Mouse (Mus musculus) mesoderm, embryonic 11.5 days (tissue): ENCODE results near the gene Tmem101.
"Not testable (repeated sequence)": the region's sequence is repeated elsewhere in the genome, so short reads cannot be mapped to it uniquely, and the experiment has no call there.

ENCODE experiments used
- DNase-seq: peaks from one replicate; pipeline ENCODE4 v3.0.0-alpha.2; 2012; ENCODE audit warnings: low read depth, low spot score

The Tmem101 gene

DNA sequence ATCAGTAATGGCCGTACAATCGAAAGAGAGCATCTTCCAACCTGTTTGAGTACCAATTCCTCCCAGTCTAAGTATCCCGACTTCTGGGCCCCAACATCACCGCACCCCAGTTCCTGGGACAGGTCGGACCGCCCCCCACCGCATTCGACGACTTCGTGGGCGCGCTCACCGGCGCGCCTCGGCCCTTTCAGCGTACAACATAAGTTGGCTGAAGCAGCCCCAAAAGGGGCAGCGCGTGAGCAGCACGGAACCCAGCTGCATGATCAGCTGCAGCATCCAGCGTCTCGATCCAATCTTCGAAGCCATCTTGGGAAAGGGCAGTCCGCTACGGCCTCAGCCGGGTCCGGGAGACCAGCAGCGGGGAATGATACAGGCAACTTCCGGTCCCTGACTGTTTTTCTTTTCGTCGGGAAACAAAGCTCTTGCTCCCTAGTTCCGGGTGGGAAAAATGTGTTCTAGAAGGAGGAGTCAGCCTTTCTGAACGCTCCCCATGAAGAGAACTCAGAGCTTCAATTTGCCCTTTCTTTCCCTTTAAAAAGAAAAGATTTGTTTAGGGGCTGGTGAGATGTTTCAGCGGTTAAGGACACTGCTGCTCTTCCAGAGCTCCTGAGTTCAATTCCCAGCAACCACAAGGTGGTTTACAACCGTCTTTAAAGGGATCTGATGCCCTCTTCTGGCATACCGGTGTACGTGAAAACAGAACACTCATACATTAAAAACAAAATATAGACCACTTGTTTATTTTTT is at the start of gene Tmem101:
TSS of gene Tmem101 (minus strand) at position 366 of the 747 bp plus-strand sequence.
- peak; percentile 93 for DNase-seq

DNA sequence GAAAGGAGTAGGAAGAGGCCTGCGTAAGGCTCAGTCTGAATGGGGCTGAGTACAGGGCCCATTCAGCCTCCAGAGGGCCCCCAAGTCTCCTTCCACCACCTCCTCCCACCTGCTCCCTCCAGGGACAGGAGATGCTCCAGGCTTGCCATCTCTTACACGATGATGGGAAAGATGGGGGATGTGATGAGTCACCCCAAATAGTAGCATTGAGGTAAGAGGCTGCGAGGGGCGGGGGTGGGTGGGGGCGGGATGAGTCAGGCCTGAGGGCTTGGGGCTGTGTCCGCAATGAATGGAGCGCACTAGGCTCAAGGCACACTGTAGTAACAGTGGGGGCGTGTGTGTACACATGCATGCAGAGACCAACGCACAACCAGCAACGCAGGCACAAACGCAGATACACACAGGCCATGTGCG is 45.2 kb upstream of the Tmem101 start:
- DNase-seq = no peak

DNA sequence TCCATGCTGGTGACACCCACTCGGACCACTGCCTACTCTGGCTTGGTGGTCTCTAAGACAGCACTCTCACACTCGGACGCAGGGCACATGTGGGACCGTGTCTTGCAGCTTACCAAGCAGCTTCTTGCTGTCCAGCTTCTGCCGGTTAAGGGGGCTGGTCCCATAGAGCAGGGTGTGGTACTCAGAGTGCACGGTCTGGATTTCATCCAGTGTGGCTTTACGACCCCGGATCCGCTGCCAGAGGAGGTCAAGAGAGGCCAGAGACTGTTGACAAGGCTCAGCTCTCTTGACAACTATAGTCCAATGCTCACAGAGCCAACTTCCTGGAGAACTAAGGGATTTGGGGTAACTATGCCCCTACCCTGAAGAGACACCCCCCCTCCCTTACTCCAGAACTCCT is 43.7 kb upstream of the Tmem101 start:
- DNase-seq = no peak

DNA sequence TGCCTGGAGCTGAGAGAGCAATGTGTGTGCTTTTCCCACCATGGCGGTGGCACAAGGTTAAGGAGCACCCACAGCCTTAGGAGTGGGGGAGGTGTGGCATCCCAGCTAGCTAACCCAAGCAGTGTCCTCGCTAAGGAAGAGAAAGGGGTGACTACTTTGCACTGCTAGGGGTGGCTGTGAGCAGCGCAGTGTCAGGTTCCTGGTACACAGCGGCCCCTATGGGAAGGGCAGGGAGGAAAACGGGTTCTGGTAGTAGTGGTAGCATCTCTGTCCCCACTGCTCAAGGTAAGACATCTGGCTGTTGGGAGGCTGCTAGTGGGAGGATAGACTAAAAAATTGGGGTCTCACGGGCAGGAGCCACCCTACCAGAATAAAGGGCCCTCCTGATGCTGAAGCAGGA is 42.0 kb upstream of the Tmem101 start:
- no peak for DNase-seq

DNA sequence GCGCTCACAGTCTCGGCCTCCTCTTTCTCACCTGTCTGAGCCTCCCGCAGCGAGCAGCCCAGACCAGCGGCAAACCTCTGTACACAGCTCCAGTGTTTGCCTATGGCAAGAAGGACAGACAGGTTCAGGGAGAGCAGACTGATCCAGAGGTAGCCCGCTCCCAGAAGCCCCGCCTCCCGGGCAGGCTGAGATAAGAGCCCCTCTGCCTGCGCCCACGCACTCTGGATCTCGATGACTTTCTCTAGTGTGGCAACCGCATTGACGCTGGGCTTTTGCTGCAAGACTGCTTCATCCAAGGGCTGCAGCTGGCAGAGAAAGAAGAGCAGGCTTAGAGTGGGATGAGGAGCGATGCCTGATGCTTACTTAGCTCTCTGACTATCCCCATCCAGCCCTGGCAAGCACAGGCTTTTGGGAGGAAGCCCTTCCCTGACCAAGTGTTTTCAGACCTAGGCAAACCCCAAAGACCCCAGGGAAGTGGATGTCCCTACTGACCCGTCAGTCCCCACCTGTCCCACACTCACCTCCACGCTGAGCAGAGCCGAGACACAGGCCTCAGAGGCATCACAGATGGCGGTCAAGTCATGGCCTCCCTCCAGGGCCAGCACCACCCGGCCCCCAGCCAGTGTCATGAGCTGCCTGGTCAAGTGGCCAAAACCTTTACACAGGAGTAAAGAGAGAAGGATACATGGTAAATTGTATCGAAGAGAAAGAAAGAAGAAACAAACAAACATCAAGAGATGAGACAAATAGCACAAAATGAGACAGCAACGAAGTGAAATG is 40.0 kb upstream of the Tmem101 start:
- DNase-seq = no peak

DNA sequence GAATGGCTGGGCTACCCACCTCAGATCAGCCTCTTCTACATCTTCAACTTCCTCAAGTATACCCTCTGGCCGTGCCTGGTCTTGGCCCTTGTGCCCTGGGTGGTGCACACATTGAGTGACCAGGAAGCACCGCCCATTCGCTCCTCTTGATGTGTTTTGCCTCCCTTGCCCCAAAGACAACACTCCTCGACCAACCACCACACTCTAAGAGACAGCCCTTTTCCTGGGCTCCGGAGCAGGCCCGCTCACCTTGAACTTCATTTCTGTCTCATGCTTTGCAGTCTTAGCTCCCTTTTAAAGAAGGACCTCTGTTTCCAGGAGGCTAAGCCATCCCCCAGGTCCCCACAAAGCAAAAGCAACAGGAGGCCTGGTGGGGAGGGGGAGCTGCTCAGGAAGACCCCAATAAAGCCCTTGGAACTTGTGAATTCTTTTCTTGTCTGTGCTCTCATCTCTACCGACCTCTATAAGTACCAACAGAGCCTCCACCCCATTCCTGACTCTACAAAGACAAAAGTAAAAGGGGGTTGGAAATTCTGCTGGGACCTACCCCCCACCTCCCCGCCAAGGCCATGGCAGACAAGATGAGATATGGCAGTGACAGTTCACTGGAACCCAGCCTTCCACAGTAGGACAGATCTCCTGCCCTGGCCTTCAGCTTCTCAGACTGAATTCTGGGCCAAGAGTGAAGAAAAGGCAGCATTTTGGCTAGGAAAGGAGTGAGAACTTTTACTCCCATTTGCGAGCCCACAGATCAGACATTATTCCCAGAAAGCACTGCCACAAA is 37.6 kb upstream of the Tmem101 start:
- DNase-seq = no peak

DNA sequence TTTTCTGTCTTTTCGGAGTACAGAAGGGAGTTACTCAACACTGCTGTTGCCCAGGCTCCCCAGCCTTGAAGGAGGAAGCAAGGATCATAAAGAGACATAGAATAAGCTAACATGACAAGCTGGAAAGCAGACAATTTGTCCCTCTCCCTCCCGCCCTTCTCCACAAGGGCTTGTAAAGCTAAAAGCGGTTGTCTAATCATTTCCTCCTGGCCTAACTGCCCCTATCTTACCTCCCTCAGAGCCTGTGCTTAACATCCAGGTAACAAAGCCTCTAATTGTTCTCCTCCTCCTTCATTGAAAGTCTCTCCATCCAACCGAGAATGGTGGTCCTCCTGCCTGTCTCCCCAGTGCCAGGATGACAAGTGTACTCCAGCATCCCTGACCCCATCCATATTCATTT is 34.6 kb upstream of the Tmem101 start:
- DNase-seq = no peak

DNA sequence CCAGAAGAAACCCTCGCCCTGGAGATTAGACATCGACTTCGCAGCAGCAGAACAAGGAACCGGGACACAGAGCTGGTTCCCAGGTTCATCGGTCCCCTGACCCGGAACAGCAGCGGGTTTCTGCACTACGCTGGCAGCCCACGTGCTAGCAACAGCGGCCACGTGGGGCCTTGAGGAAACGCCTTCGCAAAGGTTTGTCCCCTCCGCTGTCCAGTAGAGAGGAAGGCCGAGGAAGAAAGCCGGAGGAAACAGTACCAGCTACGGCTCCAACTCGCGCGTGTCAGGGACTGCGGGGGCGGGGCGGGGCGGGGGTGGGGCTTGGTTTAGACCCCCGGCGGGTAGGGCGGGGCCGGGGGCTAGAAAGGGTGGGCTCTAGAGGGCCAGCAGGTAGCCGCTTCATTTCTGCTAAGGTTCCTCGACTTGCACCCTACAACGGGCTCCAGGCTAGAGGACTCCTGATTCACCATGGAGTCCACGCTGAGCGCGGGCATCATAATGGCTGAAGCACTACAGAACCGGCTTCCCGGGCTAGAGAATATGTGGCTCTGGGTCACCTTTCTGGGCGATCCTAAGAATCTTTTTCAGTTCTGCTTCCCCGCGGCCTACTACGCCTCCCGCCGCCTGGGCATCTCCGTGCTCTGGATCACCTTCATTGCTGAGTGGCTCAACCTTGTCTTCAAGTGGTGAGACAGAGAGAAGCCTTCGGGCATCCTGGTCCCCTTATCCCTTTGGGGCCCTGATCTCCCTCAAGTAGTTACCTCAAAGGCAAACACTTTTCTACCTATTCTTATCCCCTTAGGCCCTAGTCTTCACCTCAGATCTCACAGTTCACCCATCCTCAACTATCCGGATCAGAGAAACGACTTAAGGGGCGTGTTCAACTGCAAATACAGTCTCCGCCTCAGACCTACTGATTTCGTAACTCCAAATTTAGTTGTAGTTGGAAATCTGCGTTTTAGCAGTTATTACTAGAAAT is 33.5 kb upstream of the Tmem101 start, which contains the start of gene G6pc3:
TSS of gene G6pc3 (plus strand) at position 160 of the 976 bp plus-strand sequence.
- peak; percentile 89 for DNase-seq

DNA sequence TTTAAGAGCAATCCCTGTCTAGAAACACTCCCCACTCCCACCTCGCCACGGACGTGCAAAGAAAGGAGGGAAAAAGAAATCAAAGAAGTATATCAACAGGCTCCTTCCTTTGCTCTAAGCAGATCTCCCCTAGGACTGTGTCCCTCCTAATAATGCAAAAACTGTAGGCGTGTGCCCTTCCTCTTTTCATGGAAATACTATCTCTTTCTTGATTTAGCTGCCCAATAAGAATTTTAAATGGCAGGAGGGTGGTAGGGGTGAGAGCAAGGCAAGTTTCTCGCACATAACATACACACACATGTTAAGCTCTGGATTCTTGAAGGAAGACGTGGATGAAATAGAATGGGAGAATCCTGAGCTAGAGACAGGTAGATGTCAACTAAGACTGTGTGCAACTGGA is 32.8 kb upstream of the Tmem101 start:
- DNase-seq = no peak

DNA sequence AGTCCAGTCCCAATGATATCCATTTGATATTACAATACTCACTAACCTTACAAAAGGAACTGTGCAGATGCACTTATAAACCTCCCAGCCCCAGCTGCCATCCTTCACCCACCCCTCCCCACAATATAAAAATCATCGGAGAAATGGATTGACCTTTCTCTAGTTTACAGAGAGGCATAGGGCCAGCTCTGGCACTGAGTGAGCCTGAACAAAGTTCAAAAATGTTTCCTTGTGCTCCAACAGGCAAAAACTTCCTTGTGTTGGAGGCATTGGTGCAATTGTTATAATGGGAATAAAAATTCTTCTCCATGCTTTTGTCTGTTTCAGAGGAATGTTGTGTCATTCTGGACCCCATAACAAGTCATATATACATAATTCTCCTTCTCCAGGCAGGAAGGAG is 30.0 kb upstream of the Tmem101 start:
- no peak for DNase-seq

DNA sequence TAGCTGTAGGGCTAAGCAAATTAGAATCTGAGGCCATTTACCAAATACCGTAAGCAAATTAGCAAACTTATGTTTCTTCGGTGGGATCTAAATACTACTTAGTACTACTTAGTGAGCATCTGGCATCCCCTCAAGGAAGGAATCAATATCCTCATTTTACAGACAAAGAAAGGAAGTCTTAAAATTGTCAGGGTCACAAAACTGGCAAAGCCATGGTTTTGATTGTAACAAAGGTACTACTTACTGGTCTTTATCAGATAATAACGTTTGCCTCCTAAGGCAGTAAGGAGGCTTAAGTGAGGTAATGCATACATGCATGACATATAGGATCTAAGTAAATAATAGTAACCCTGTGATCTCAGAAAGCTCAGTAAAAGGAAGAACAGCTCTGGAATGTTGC is 29.5 kb upstream of the Tmem101 start:
- DNase-seq = no peak

DNA sequence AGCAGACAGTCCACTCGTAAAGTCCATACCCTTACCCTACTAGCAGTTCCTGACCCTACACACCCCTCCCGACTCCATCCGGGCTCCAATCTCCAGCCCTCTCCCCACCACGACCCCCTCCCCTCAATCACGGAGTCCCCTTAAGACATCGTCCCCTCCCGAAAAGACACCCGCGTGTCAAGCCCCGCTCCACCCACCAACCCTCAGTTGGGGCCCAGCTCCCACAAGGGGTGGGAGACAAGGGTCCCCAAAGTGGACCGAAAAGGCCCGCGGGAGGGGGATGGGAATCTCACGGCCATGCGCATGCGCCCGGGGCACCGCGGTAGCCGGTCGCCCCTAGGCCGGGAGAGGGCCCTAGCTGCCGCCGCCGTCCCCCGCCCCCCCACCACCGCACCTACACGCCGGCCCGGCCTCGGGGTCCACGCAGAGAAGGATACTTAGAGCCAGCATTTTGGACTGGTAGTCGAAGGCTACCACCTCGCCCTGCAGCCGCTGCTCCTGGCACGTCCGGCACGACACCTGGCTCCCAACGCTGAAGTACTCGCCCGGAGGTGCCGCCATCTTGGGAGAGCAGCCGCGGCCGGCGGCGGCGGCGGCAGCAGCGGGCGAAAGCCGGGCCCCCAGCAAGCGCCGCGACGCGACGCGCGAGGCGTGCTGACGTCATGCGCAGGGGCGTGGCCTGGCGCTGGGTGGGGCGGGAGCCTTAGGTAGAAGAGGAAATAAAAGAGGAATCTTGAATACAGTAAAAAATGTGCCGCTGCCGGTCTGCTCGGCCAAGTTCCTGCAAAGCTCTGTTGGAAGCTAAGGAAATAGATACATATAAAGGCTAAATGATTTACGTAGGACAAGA is 28.7 kb upstream of the Tmem101 start, which contains the start of gene Lsm12:
TSS of gene Lsm12 (minus strand) at position 651 of the 850 bp plus-strand sequence.
- peak; percentile 94 for DNase-seq

DNA sequence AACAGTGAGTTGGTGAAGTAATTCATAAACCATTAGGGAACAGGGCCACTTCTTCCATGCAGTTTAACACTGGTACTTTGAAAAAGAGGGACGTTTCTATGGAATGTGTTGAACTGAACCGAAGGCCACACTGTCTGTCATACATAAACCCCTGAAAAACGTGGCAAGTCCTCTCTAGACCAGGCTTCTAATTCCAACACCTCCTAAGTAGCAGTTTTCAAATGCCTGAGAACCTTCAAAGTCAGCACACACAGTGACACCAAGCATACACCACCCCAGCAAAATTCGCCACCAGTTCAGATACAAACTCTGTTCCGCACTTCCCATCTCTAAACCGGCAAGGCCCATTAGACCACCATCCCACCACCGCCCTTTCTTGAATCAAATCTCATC is 28.0 kb upstream of the Tmem101 start:
- DNase-seq = no peak

DNA sequence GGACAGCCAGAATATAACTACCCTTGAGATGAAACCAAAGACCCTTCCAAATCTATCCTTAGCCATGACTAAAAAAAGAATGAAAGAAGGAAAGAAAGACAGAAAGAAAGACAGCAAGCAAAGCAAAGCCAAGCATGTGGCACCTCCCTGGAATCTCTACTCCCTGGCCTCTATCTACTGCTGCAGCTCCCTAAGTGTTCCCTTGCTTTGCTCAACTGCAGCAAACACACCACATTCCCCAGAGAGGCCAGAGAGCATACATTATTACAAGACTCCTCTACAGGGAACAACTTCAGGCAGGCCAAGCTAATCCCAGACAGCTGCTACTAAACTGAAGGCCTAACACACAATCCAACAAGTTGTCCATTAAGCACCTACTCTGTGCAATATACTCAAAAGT is 23.6 kb upstream of the Tmem101 start:
- DNase-seq = no peak

DNA sequence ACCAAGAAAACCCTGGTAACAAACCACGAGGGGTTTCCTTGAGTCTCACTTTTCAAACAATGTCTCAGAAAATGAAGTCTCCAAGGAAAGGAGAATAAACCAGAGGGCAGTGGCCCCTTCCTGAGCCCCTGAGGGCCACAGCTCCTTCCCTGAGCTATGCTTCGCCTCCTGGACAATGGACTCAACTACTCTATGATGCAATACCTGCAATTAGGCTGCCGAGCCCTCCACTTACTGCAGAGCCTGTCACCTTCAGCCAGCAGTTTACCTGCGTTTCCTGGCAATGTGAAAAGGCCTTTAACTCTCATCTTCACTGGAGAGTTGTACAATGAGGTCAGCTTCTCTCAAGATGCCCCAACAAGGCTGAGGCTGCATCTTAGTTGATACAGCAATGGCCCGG is 12.5 kb upstream of the Tmem101 start:
- no peak for DNase-seq

DNA sequence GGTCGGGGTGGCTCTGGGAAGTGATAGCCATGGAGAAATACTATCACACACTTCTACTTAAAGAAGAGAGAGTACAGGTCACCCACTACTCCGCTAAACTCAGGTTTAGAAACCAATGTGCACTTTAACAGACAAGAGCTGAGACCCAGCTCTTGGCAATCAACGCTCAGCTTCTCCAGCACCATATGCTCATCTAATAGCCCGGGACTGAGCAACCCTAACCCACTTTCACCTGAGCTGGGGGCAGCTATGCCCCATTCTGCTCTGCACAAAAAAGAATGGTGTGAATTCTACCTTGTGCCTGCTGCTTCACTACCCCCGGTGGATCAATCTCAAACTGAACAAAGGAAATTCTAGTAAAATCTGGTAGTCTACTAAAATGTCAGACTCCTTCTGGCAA is 11.3 kb upstream of the Tmem101 start:
- no peak for DNase-seq

DNA sequence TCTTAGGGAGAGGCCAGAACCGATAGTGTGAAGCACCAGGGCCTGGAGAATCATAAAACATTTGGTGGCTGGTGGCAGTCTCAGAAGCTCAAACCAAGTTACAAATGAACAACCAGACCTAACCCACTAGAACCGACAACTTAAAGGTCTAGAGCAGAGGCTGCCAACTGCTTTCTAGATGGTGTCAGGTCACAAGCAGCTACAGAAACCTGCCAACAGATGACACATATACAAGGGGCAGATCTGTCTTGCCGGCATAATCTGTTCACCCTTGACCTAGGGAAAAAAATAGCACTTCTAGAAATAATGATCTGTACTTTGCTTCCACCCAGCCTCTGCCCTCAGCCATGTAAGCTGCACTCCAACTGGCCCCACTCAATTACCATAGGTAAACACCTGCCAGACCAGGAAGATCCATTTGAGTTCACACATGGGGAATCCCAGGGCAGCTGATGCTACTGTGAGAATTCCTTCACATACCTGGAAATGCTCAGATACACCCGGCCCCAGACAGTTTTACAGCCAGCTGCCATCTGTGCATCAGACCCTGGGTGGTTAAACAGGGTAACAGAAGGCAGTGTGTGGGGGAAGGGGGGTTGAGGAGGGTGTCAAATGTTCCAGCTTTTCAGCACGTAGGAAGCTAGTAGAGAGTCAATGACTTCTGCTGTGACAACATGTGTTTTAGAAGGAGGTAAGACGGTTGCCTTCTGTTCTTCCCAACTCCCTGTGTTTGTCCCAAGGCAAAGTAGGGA is 9.9 kb upstream of the Tmem101 start:
- DNase-seq = no peak

DNA sequence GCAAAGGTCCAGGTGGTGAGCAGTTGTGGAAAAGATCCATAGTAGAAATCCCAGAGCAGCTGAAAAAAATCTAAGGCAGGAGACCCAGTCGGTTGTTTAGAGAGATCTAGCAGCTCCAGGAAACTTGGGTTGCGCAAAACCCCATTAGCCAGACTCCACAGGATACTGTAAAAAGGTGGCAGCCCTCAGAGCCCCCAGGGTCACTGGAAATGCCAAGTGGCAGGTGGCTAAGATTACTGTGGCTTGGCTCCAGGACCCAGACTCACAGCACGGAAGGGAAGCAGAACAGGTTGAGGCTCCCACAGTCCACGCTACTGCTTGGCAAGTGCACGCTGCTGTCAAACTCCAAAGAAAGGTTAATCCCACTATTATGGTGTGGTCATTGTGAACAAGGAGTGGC is 3.6 kb upstream of the Tmem101 start:
- DNase-seq = no peak

DNA sequence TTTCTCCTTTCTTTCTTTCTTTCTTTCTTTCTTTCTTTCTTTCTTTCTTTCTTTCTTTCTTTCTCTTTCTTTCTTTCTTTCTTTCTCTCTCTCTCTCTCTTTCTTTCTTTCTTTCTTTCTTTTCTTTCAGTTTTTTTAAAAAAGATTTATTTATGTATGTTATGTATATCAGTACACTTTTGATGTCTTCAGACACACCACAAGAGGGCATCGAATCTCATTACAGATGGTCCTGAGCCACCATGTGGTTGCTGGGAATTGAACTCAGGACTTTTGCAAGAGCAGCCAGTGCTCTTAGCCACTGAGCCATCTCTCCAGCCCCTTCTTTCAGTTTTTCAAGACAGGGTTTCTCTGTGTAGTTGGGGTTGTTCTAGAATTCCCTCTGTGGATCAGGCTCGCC is 1.8 kb upstream of the Tmem101 start:
- DNase-seq = not testable (repeated sequence)

DNA sequence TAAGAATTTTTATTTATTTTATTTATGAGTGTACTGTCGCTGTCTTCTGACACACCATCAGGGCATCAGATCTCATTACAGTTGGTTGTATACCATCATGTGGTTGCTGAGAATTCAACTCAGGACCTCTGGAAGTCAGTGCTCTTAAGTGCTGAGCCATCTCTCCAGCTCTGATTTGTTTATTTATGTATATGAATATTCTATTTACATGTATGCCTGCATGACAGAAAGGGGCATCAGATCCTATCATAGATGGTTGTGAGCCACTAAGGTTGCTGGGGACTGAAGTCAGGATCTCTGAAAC is 534 bp upstream of the Tmem101 start:
- no peak for DNase-seq
